Mouse (Mus musculus): ENCODE data around the gene Trim63. TPM values are rescaled to one million over a fixed set of nuclear protein-coding genes. Genes with fewer than 3 reads are reported as not detected.

The Trim63 gene
- total RNA-seq, 2 experiments from 2014 or later: 238 to 242 TPM

GRCm38 (mm10) chr4:134297369-134297768 is 17.6 kb upstream of the Trim63 start:
- intact Hi-C loops (cut with DNase I): no loop called here
- no peak for DNase-seq

- intact Hi-C loops (cut with DNase I): no loop called here
- DNase-seq: peak in 1 of 2 experiments; percentile 27
Measured at GRCm38 (mm10) chr4:134298626-134299497, 16.1 kb upstream of the Trim63 start.

GRCm38 (mm10) chr4:134299498-134299810 is 15.5 kb upstream of the Trim63 start:
- intact Hi-C loops (cut with DNase I): no loop called here
- peak; percentile 67 to 73 for DNase-seq

GRCm38 (mm10) chr4:134300316-134300715 is 14.6 kb upstream of the Trim63 start:
- DNase-seq: peak; percentile 81 to 87
- intact Hi-C loops (cut with DNase I): loop anchor here (2.0 kb wide), 1 partner anchor 14 kb away; the partner anchor contains the start of gene Trim63

- no peak for DNase-seq
- intact Hi-C loops (cut with DNase I): no loop called here
Measured at GRCm38 (mm10) chr4:134302084-134302483, 12.8 kb upstream of the Trim63 start.

- no peak for DNase-seq
- intact Hi-C loops (cut with DNase I): no loop called here
Measured at GRCm38 (mm10) chr4:134306963-134307362, 8.0 kb upstream of the Trim63 start.

GRCm38 (mm10) chr4:134307367-134308072 is 7.4 kb upstream of the Trim63 start:
- DNase-seq: peak; percentile 77 to 80

GRCm38 (mm10) chr4:134310106-134310505 is 4.8 kb upstream of the Trim63 start:
- no peak for DNase-seq
- intact Hi-C loops (cut with DNase I): no loop called here

More at GRCm38 (mm10) chr4:134307367-134308072, 7.4 kb upstream of the Trim63 start:
- intact Hi-C loops (cut with DNase I): no loop called here

- intact Hi-C loops (cut with DNase I): no loop called here
- DNase-seq: no peak
Measured at GRCm38 (mm10) chr4:134310656-134311055, 4.3 kb upstream of the Trim63 start.

GRCm38 (mm10) chr4:134311784-134312183 is 3.1 kb upstream of the Trim63 start:
- DNase-seq: no peak
- intact Hi-C loops (cut with DNase I): no loop called here

- intact Hi-C loops (cut with DNase I): no loop called here
- no peak for DNase-seq
Measured at GRCm38 (mm10) chr4:134312341-134312740, 2.6 kb upstream of the Trim63 start.

GRCm38 (mm10) chr4:134312901-134313300 is 2.0 kb upstream of the Trim63 start:
- no peak for DNase-seq
- intact Hi-C loops (cut with DNase I): no loop called here

GRCm38 (mm10) chr4:134314081-134314655 is 752 bp upstream of the Trim63 start:
- DNase-seq: no peak
- intact Hi-C loops (cut with DNase I): loop anchor here (2.0 kb wide), 2 partner anchors 13 to 43 kb away; no protein-coding TSS in a partner anchor

GRCm38 (mm10) chr4:134315470-134315869 is 550 bp downstream of the Trim63 start:
- peak; percentile 81 to 85 for DNase-seq
- intact Hi-C loops (cut with DNase I): loop anchor here (2.0 kb wide), 2 partner anchors 15 to 41 kb away; no protein-coding TSS in a partner anchor

- DNase-seq: peak; percentile 68 to 70
- intact Hi-C loops (cut with DNase I): no loop called here
Measured at GRCm38 (mm10) chr4:134316390-134316789, 1.5 kb downstream of the Trim63 start.

- peak; percentile 23 to 50 for DNase-seq
- intact Hi-C loops (cut with DNase I): no loop called here
Measured at GRCm38 (mm10) chr4:134319074-134319473, 4.2 kb downstream of the Trim63 start.

- DNase-seq: peak in 1 of 2 experiments; percentile 20
- intact Hi-C loops (cut with DNase I): no loop called here
Measured at GRCm38 (mm10) chr4:134319674-134320073, 4.8 kb downstream of the Trim63 start.

GRCm38 (mm10) chr4:134321524-134321923 is 6.6 kb downstream of the Trim63 start:
- no peak for DNase-seq
- intact Hi-C loops (cut with DNase I): no loop called here

- DNase-seq: no peak
- intact Hi-C loops (cut with DNase I): no loop called here
Measured at GRCm38 (mm10) chr4:134324655-134325054, 9.7 kb downstream of the Trim63 start.

GRCm38 (mm10) chr4:134326859-134327530 is 12.1 kb downstream of the Trim63 start:
- DNase-seq: no peak
- intact Hi-C loops (cut with DNase I): no loop called here

- no peak for DNase-seq
- intact Hi-C loops (cut with DNase I): no loop called here
Measured at GRCm38 (mm10) chr4:134328151-134328550, 13.2 kb downstream of the Trim63 start.

All from heart, postnatal 10 days (tissue).